Mouse (Mus musculus): Measurements from ENCODE around the gene Siah3. TPM values are rescaled to one million over a fixed set of nuclear protein-coding genes. Genes with fewer than 3 reads are reported as not detected.

The Siah3 gene
- total and polyA plus RNA-seq, 2 experiments from 2014 or later = 3.1 to 8.2 TPM

- Histone ChIP-seq H3K27ac (no peak overlapping the region), H3K4me1 (ENCODE audit: insufficient read depth, low read length) (no peaks in the 10 kb centered on the region), H3K4me2 (ENCODE audit: low read depth, low read length) (no peak overlapping the region), H3K36me3 (ENCODE audit: insufficient read depth, low read length) (no peaks in the 10 kb centered on the region), H3K4me3 (ENCODE audit: low read length) (no peak overlapping the region), H3K9ac (replicated peaks; ENCODE audit: low read length) (no peak overlapping the region), H3K27me3 (ENCODE audit: insufficient read depth, low read length) (no peaks in the 10 kb centered on the region), H3K9me3 (ENCODE audit: low read length) (no peaks in the 10 kb centered on the region)
- DNase-seq (ENCODE audit: low spot score) (peak; percentile 32), ATAC-seq (no peak)
- no peak for TF ChIP-seq CTCF (IDR thresholded peaks at IDR 0.05; ENCODE audit: low read depth)
- WGBS = 27% methylated on average over 8 of the region's 8 CpGs
Measured at GRCm38 (mm10) chr14:75505126-75505840, 49.5 kb downstream of the Siah3 start.

- Histone ChIP-seq H3K36me3 (ENCODE audit: insufficient read depth, low read length) (no peaks in the 10 kb centered on the region), H3K4me3 (ENCODE audit: low read length) (no peak overlapping the region), H3K4me1 (ENCODE audit: insufficient read depth, low read length) (no peaks in the 10 kb centered on the region), H3K9ac (replicated peaks; ENCODE audit: low read length) (no peak overlapping the region), H3K27me3 (ENCODE audit: insufficient read depth, low read length) (no peaks in the 10 kb centered on the region), H3K4me2 (ENCODE audit: low read depth, low read length) (no peak overlapping the region), H3K27ac (no peak overlapping the region), H3K9me3 (ENCODE audit: low read length) (no peaks in the 10 kb centered on the region)
- no peak for TF ChIP-seq CTCF (IDR thresholded peaks at IDR 0.05; ENCODE audit: low read depth)
- no peak for ATAC-seq
- WGBS = 88% methylated on average over 3 of the region's 3 CpGs
- no peak for DNase-seq (ENCODE audit: low spot score)
Measured at GRCm38 (mm10) chr14:75506246-75506645, 50.5 kb downstream of the Siah3 start.

- Histone ChIP-seq H3K27me3 (ENCODE audit: insufficient read depth, low read length) (no peaks in the 10 kb centered on the region), H3K9me3 (ENCODE audit: low read length) (no peaks in the 10 kb centered on the region), H3K27ac (no peak overlapping the region), H3K9ac (replicated peaks; ENCODE audit: low read length) (no peak overlapping the region), H3K4me2 (ENCODE audit: low read depth, low read length) (no peak overlapping the region), H3K36me3 (ENCODE audit: insufficient read depth, low read length) (no peaks in the 10 kb centered on the region), H3K4me1 (ENCODE audit: insufficient read depth, low read length) (no peaks in the 10 kb centered on the region), H3K4me3 (ENCODE audit: low read length) (no peak overlapping the region)
- ATAC-seq = peak; percentile 51; the same call in 1 of the 2 replicates
- WGBS = 77% methylated on average over 6 of the region's 6 CpGs
- DNase-seq (ENCODE audit: low spot score) = no peak
- TF ChIP-seq CTCF (IDR thresholded peaks at IDR 0.05; ENCODE audit: low read depth) = no peak
Measured at GRCm38 (mm10) chr14:75510125-75510524, 54.3 kb downstream of the Siah3 start.

GRCm38 (mm10) chr14:75512946-75513345 lies 57.2 kb downstream of the Siah3 start:
- ATAC-seq = no peak

GRCm38 (mm10) chr14:75516161-75516560 lies 60.4 kb downstream of the Siah3 start:
- Histone ChIP-seq H3K27ac (no peak overlapping the region), H3K4me3 (ENCODE audit: low read length) (no peak overlapping the region), H3K27me3 (ENCODE audit: insufficient read depth, low read length) (no peaks in the 10 kb centered on the region), H3K4me2 (ENCODE audit: low read depth, low read length) (no peak overlapping the region), H3K36me3 (ENCODE audit: insufficient read depth, low read length) (no peaks in the 10 kb centered on the region), H3K9me3 (ENCODE audit: low read length) (no peaks in the 10 kb centered on the region), H3K4me1 (ENCODE audit: insufficient read depth, low read length) (0 out of 2 replicates have a peak, but pooled peaks cover 4% of the 10 kb centered on the region), H3K9ac (replicated peaks; ENCODE audit: low read length) (no peak overlapping the region)
- DNase-seq (ENCODE audit: low spot score) (no peak), ATAC-seq (no peak)
- TF ChIP-seq CTCF (IDR thresholded peaks at IDR 0.05; ENCODE audit: low read depth) = no peak
- 92% methylated on average over 3 of the region's 3 CpGs for WGBS

More at GRCm38 (mm10) chr14:75512946-75513345, 57.2 kb downstream of the Siah3 start:
- no peak overlapping the region for H3K9ac ChIP-seq (replicated peaks; ENCODE audit: low read length)
- WGBS = 48% methylated on average over 3 of the region's 3 CpGs
- 0 out of 2 replicates have a peak, but pooled peaks cover 4% of the 10 kb centered on the region for H3K4me1 ChIP-seq (ENCODE audit: insufficient read depth, low read length)
- H3K4me3 ChIP-seq (ENCODE audit: low read length) = no peak overlapping the region
- no peak overlapping the region for H3K4me2 ChIP-seq (ENCODE audit: low read depth, low read length)
- no peaks in the 10 kb centered on the region for H3K27me3 ChIP-seq (ENCODE audit: insufficient read depth, low read length)
- TF ChIP-seq CTCF (IDR thresholded peaks at IDR 0.05; ENCODE audit: low read depth) = no peak
- DNase-seq (ENCODE audit: low spot score) = no peak
- no peaks in the 10 kb centered on the region for H3K9me3 ChIP-seq (ENCODE audit: low read length)
- H3K36me3 ChIP-seq (ENCODE audit: insufficient read depth, low read length) = no peaks in the 10 kb centered on the region
- H3K27ac ChIP-seq = no peak overlapping the region

- DNase-seq (ENCODE audit: low spot score) (peak; percentile 61), ATAC-seq (peak; percentile 59; the same call in 1 of the 2 replicates)
- no peaks in the 10 kb centered on the region for H3K36me3 ChIP-seq (ENCODE audit: insufficient read depth, low read length)
- no peak overlapping the region for H3K4me2 ChIP-seq (ENCODE audit: low read depth, low read length)
- TF ChIP-seq CTCF (IDR thresholded peaks at IDR 0.05; ENCODE audit: low read depth) = no peak
- H3K4me3 ChIP-seq (ENCODE audit: low read length) = no peak overlapping the region
- no peaks in the 10 kb centered on the region for H3K9me3 ChIP-seq (ENCODE audit: low read length)
- H3K27ac ChIP-seq = no peak overlapping the region
- H3K27me3 ChIP-seq (ENCODE audit: insufficient read depth, low read length) = no peaks in the 10 kb centered on the region
- 0 out of 2 replicates have a peak, but pooled peaks cover 4% of the 10 kb centered on the region for H3K4me1 ChIP-seq (ENCODE audit: insufficient read depth, low read length)
- 33% methylated on average over 9 of the region's 9 CpGs for WGBS
- no peak overlapping the region for H3K9ac ChIP-seq (replicated peaks; ENCODE audit: low read length)
Measured at GRCm38 (mm10) chr14:75516917-75517595, 61.3 kb downstream of the Siah3 start.

Measured in hindbrain, postnatal 0 days (tissue).